Mouse (Mus musculus) liver, embryonic 16.5 days (tissue): ENCODE measurements around the gene Slc17a7. TPM values are rescaled to one million over a fixed set of nuclear protein-coding genes. Genes with fewer than 3 reads are reported as not detected.

Experiments used
- ATAC-seq: fragments of 200-750 bp; cut with Nextera tagmentation; 2 replicates; pipeline ENCODE4 v1.8.0; 2017; ENCODE audit warnings: low read depth, mild to moderate bottlenecking, moderate number of reproducible peaks, moderate library complexity
- H3K27ac ChIP-seq: fragments of 300-500 bp; sonication (generic); 2 replicates; pipeline ENCODE4 v1.5.1; 2014; ENCODE audit warnings: mild to moderate bottlenecking, low read length
- H3K27me3 ChIP-seq: fragments of 300-500 bp; sonication (generic); 2 replicates; pipeline ENCODE4 v1.6.1; 2014; ENCODE audit warnings: low read depth, low read length, mixed read lengths; ENCODE audit not compliant: control insufficient read depth, insufficient read depth
- H3K36me3 ChIP-seq: fragments of 300-500 bp; sonication (generic); 2 replicates; pipeline ENCODE4 v1.6.1; 2014; ENCODE audit warnings: mild to moderate bottlenecking; ENCODE audit not compliant: control insufficient read depth, insufficient read depth
- H3K4me1 ChIP-seq: fragments of 300-500 bp; sonication (generic); 2 replicates; pipeline ENCODE4 v1.6.1; 2014; ENCODE audit warnings: low read depth, low read length, mixed read lengths; ENCODE audit not compliant: control insufficient read depth
- H3K4me2 ChIP-seq: fragments of 300-500 bp; sonication (generic); 2 replicates; pipeline ENCODE4 v1.6.1; 2014; ENCODE audit warnings: low read depth, low read length, mixed read lengths
- H3K4me3 ChIP-seq: fragments of 300-500 bp; sonication (generic); 2 replicates; pipeline ENCODE4 v1.5.1; 2014; ENCODE audit warnings: low read depth, mild to moderate bottlenecking, low read length
- H3K9ac ChIP-seq: fragments of 300-500 bp; sonication (generic); 2 replicates; pipeline ENCODE4 v1.6.1; 2014; ENCODE audit warnings: low read depth, low read length
- H3K9me3 ChIP-seq: fragments of 300-500 bp; sonication (generic); replicated peaks from 2 replicates; pipeline ENCODE4 v1.6.1; 2016; ENCODE audit warnings: low read length; ENCODE audit not compliant: control insufficient read depth
- WGBS: fragments of 180-500 bp; shearing (Covaris S2); extraction: QIAGEN DNeasy Blood & Tissue Kit; methylation state at CpG from one replicate; pipeline ENCODE4 v1.1.7; 2014; ENCODE audit not compliant: insufficient replicate concordance; 5-methylcytosine and 5-hydroxymethylcytosine counted together
- polyA plus RNA-seq: library from polyadenylated mRNA; unstranded; fragments of >200 nt; fragmentation: Nextera tagmentation; extraction: Ambion mirVana; gene quantifications from 2 replicates; pipeline ENCODE4 v1.2.1, GENCODE M21; 2015

Slc17a7 gene
- polyA plus RNA-seq, 1 experiment from 2014 or later, result not detected

DNA sequence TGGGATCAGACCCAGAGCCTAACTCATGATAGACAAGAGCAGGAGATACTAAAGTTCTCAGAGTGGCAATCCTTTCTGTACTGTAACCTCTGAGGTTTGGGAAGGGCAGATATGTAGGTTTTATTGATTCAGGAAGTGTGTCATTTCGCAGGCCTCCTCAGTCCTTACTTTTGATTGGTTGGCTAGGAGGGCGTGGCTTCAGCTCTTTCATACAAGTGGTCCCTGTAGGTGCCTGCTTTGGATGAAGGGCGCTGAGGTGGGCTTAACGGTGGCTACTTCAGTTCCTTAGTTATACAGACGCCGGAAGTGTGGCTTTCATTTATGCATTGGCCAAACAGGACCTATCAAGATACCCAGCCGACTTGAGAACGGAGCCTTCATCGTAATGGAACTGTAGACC, 8.2 kb upstream of the Slc17a7 start:
- Histone ChIP-seq H3K4me1 (peaks cover 6% of the 10 kb centered on the region), H3K4me3 (no peak overlapping the region), H3K9ac (no peak overlapping the region), H3K27me3 (no peaks in the 10 kb centered on the region), H3K4me2 (no peak overlapping the region), H3K27ac (no peak overlapping the region), H3K9me3 (no peaks in the 10 kb centered on the region), H3K36me3 (no peaks in the 10 kb centered on the region)
- no peak for ATAC-seq
- 76% methylated on average over 9 of the region's 9 CpGs for WGBS

GRCm38 (mm10) chr7:45156206-45156605, 7.5 kb upstream of the Slc17a7 start:
- no peak for ATAC-seq
- Histone ChIP-seq H3K36me3 (no peaks in the 10 kb centered on the region), H3K4me2 (no peak overlapping the region), H3K9me3 (no peaks in the 10 kb centered on the region), H3K4me1 (peaks cover 6% of the 10 kb centered on the region), H3K27ac (no peak overlapping the region), H3K9ac (no peak overlapping the region), H3K27me3 (no peaks in the 10 kb centered on the region), H3K4me3 (no peak overlapping the region)
- WGBS, result 82% methylated on average over 15 of the region's 15 CpGs

DNA sequence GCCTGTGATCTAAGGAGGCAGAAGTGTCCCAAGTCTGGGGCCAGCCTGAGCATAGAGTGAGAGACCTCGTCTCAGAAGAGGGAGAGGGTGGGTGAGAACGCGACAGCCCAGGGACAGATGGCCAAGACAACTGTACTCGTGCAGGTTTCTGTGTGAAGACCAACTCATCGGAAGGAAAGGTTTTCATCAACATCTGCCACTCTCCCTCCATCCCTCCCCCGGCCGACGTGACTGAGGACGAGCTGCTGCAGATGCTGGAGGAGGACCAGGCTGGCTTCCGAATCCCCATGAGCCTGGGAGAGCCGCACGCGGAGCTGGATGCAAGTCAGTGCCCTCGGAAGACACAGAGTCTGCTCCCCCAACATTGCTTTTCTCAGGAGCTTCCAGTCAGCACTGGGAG, 6.3 kb upstream of the Slc17a7 start:
- H3K27ac ChIP-seq, result no peak overlapping the region
- no peaks in the 10 kb centered on the region for H3K9me3 ChIP-seq
- peaks cover 3% of the 10 kb centered on the region; the same call in 1 of the 2 replicates for H3K27me3 ChIP-seq
- no peaks in the 10 kb centered on the region for H3K36me3 ChIP-seq
- no peak overlapping the region for H3K4me2 ChIP-seq
- 81% methylated on average over 14 of the region's 14 CpGs for whole genome bisulfite sequencing
- ATAC-seq, result no peak
- H3K4me1 ChIP-seq, result peaks cover 15% of the 10 kb centered on the region
- no peak overlapping the region for H3K9ac ChIP-seq
- no peak overlapping the region for H3K4me3 ChIP-seq

DNA sequence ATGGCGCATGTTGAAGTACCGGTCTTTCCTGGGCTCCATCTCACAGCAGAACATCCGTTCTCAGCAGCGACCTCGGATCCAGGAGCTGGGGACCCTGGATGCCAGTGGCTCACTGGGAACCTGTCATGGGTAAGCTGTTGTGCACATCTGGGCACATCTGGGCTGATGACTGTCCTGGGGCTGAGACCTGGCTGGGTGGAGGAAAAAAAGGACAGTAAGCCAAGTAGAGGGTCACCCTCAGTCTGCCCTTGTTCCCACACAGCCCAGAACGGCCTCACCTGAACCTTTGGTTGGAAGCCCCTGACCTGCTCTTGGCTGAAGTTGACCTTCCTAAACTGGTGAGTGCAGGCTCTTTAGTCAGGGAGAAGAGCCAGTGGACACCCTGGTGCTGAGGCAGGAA, 4.8 kb upstream of the Slc17a7 start:
- 81% methylated on average over 6 of the region's 6 CpGs for WGBS
- Histone ChIP-seq H3K9me3 (no peaks in the 10 kb centered on the region), H3K4me1 (peaks cover 20% of the 10 kb centered on the region), H3K4me2 (no peak overlapping the region), H3K9ac (no peak overlapping the region), H3K36me3 (no peaks in the 10 kb centered on the region), H3K27ac (no peak overlapping the region), H3K4me3 (no peak overlapping the region), H3K27me3 (peaks cover 18% of the 10 kb centered on the region)
- no peak for ATAC-seq

DNA sequence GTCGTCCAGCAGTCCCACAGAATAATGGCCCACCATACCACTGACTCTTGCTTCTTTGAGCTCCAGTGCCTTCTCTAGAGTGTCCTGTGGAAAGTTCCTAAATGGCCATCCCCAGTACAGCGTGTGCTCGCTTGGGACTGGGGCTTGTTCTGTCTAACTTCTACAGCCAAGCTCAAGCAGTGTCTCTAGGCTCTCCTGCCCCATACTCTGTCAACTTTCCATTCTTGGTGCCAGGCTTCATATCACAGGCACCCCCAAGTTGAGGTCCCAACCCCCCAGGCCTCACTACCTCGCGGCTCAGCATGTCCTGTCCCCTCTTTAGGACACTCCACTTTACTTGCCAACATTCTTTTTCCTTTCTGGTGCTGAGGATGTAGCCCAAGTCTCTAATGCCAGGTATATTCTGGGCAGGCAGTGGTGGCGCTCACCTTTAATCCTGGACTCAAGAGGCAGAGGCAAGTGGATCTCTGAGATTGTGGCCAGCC, 3.4 kb upstream of the Slc17a7 start:
- no peaks in the 10 kb centered on the region for H3K9me3 ChIP-seq
- 76% methylated on average over 6 of the region's 6 CpGs for WGBS
- no peak overlapping the region for H3K4me2 ChIP-seq
- no peaks in the 10 kb centered on the region for H3K36me3 ChIP-seq
- peaks cover 14% of the 10 kb centered on the region for H3K4me1 ChIP-seq
- H3K27ac ChIP-seq, result no peak overlapping the region
- no peak overlapping the region for H3K9ac ChIP-seq
- peaks cover 32% of the 10 kb centered on the region for H3K27me3 ChIP-seq
- H3K4me3 ChIP-seq, result no peak overlapping the region
- ATAC-seq, result no peak

- H3K4me3 ChIP-seq, result no peak overlapping the region
- no peaks in the 10 kb centered on the region for H3K36me3 ChIP-seq
- no peaks in the 10 kb centered on the region for H3K9me3 ChIP-seq
- no peak overlapping the region for H3K27ac ChIP-seq
- peaks cover 14% of the 10 kb centered on the region for H3K4me1 ChIP-seq
- no peak for ATAC-seq
- peaks cover 37% of the 10 kb centered on the region for H3K27me3 ChIP-seq
- H3K9ac ChIP-seq, result no peak overlapping the region
- no peak overlapping the region for H3K4me2 ChIP-seq
- WGBS, result 74% methylated on average over 3 of the region's 3 CpGs
Measured at GRCm38 (mm10) chr7:45160866-45161265, 2.9 kb upstream of the Slc17a7 start.

DNA sequence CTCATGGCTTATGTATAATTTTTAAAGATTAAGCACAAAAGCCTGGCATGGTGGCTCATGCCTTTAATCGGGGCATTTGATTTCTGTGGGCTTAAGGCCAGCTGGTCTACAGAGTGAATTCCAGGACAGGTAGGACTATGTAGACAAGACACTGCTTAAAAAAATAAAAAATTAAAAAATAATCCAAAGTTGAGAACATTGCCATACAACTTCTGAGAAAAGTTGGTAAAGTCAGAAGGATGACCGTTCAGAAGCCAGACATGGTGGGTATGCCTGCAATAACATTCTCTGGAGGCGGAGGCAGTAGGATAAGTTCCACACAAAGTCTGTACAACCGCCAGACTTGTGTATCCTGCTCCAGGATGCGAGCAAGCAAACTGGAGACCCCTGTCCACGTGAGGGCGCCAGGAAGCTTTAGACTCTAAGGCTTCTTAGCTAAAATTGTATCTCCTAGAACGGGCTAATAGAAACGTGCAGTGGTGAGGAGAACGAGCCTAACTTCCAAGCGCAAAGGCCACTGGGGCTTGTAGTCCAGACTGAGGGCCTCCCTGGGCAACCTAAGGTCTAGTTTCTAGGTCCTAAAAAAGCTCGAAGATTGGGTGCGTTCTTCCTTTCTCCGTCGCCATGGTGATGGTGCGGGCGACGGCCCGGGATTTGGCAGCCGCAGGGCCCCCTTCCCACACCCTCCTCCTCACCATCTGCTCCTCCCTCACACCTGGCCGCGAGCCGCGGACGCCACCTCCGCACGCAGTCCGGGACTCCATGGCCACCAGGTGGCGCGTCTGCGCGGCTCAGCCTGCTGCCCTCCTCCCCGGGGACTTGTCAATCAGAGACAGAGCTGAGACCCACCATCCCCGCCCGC, 1.9 kb upstream of the Slc17a7 start:
- H3K9ac ChIP-seq, result peak overlapping the region; percentile 4; the same call in 1 of the 2 replicates
- ATAC-seq, result peak; percentile 74
- no peak overlapping the region for H3K27ac ChIP-seq
- peak overlapping the region; percentile 50 for H3K4me3 ChIP-seq
- H3K9me3 ChIP-seq, result no peaks in the 10 kb centered on the region
- H3K4me2 ChIP-seq, result peak overlapping the region; percentile 69
- H3K27me3 ChIP-seq, result peaks cover 47% of the 10 kb centered on the region
- WGBS, result 4% methylated on average over 35 of the region's 35 CpGs
- peaks cover 14% of the 10 kb centered on the region for H3K4me1 ChIP-seq
- H3K36me3 ChIP-seq, result no peaks in the 10 kb centered on the region

GRCm38 (mm10) chr7:45162551-45162950, 1.2 kb upstream of the Slc17a7 start:
- Histone ChIP-seq H3K4me1 (peaks cover 14% of the 10 kb centered on the region), H3K9me3 (no peaks in the 10 kb centered on the region), H3K4me3 (no peak overlapping the region), H3K4me2 (peak overlapping the region; percentile 69), H3K36me3 (no peaks in the 10 kb centered on the region), H3K9ac (no peak overlapping the region), H3K27ac (no peak overlapping the region), H3K27me3 (peaks cover 54% of the 10 kb centered on the region)
- WGBS, result 24% methylated on average over 6 of the region's 6 CpGs
- no peak for ATAC-seq

- H3K4me1 ChIP-seq, result peaks cover 14% of the 10 kb centered on the region
- H3K27ac ChIP-seq, result no peak overlapping the region
- no peaks in the 10 kb centered on the region for H3K9me3 ChIP-seq
- ATAC-seq, result no peak
- 51% methylated on average over 9 of the region's 9 CpGs for WGBS
- H3K4me3 ChIP-seq, result no peak overlapping the region
- H3K36me3 ChIP-seq, result no peaks in the 10 kb centered on the region
- H3K27me3 ChIP-seq, result peaks cover 59% of the 10 kb centered on the region
- H3K9ac ChIP-seq, result no peak overlapping the region
- peak overlapping the region; percentile 68; the same call in 1 of the 2 replicates for H3K4me2 ChIP-seq
Measured at GRCm38 (mm10) chr7:45162996-45163615, 643 bp upstream of the Slc17a7 start.
